Mouse (Mus musculus) lung, adult 2 months (tissue): ENCODE results near the gene Exoc6. TPM values are rescaled to one million over a fixed set of nuclear protein-coding genes. Genes with fewer than 3 reads are reported as not detected.

Experiments
- DNase-seq: peaks from one replicate; pipeline ENCODE4 v3.0.0; 2022
- H3K4me1 ChIP-seq: fragments of 200-500 bp; 2 replicates; pipeline ENCODE4 v1.6.1; 2011; ENCODE audit warnings: low read length; ENCODE audit not compliant: control insufficient read depth, insufficient read depth
- H3K4me3 ChIP-seq: fragments of 200-500 bp; replicated peaks from 2 replicates; pipeline ENCODE3; 2011; ENCODE audit warnings: low read depth, mild to moderate bottlenecking, control low read depth, low read length; ENCODE audit errors: extremely low read depth
- CTCF ChIP-seq: fragments of 200-500 bp; IDR thresholded peaks from 2 replicates; pipeline ENCODE4 v1.5.1; 2011; ENCODE audit warnings: mild to moderate bottlenecking, low read length, control low read depth; ENCODE audit not compliant: insufficient read depth
- POLR2A ChIP-seq: fragments of 200-500 bp; IDR thresholded peaks from 2 replicates; pipeline ENCODE4 v1.6.1; 2011; ENCODE audit warnings: low read depth, mild to moderate bottlenecking, control low read depth, low read length, borderline replicate concordance; ENCODE audit errors: extremely low read depth
- WGBS: fragments of 180-500 bp; shearing (Covaris S2); methylation state at CpG from one replicate; pipeline ENCODE4 v1.1.7; 2018; 5-methylcytosine and 5-hydroxymethylcytosine counted together
- polyA plus RNA-seq: library from polyadenylated mRNA; depleted of rRNA; stranded (reverse); fragments of >200 nt; gene quantifications from 2 replicates; pipeline ENCODE4 v1.2.3, GENCODE M21; 2012

Gene Exoc6
- polyA plus RNA-seq, 1 experiment, result 10.1 TPM

DNA sequence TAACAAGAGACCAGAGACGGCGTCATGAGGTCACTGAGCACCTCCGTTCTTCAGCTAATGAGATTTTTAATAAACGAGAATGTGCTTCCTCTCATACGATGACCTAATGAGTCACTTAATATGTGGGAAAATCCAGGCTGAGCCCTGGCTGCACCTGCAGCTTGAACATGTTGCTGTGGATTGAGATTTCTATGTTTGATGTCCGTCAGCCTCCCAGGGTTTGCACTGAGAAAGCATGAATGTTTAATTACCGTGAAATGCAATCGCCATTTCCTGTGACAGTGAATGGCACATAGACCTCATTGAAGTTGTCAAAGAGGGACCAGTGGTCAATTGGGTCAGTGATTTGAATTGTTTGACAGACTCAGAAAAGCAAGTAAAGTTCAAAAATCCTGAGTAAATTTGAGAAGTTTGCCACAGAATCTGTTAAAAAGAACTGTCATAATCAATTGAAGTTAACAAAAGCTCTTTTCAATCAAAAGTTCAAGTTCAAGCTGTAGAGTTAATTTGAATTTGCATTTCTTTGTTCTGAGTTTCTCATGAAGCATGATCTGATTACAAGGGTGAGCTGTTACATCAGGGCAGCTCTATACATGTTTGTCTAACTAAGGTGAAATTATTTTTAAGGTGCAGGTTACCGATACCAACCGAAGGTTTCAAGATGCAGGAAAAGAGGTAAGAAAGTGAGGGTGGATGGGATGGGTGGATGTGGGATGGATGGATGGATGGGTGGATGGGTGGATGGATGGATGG lies 20.9 kb downstream of the Exoc6 start:
- WGBS, result 85% methylated on average over 10 of the region's 10 CpGs
- H3K4me1 ChIP-seq, result no peaks in the 10 kb centered on the region
- H3K4me3 ChIP-seq, result no peak overlapping the region
- no peak for TF ChIP-seq POLR2A
- no peak for TF ChIP-seq CTCF
- no peak for DNase-seq

- DNase-seq, result no peak
- TF ChIP-seq CTCF (no peak), POLR2A (no peak)
- Histone ChIP-seq H3K4me3 (no peak overlapping the region), H3K4me1 (no peaks in the 10 kb centered on the region)
- WGBS, result 64% methylated on average over 5 of the region's 5 CpGs
Measured at GRCm38 (mm10) chr19:37574802-37575201, 24.6 kb downstream of the Exoc6 start.

DNA sequence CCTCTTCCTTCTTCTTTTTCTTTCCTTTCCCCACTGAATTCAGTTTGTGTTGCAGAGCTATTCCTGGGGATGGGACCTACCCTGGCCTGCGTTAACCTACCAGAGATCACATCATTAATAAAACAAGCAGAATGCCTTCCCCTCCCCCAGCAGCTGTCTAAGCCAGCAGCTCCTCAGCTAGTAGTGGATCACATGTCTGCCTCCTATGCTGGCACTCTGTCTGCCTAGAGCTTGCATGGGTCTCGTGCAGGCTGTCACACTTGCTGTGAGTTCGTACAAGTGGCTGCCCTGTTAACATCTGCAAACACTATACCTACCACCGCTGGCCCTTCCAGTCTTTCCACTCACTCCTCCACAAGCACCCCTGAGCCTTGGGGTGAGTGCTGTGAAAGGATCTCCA lies 29.4 kb downstream of the Exoc6 start:
- WGBS, result 56% methylated on average over 4 of the region's 4 CpGs
- TF ChIP-seq CTCF (no peak), POLR2A (no peak)
- no peak for DNase-seq

GRCm38 (mm10) chr19:37580438-37580837 lies 30.2 kb downstream of the Exoc6 start:
- 83% methylated on average over 6 of the region's 6 CpGs for WGBS
- TF ChIP-seq CTCF (no peak), POLR2A (no peak)
- no peaks in the 10 kb centered on the region for H3K4me1 ChIP-seq
- no peak overlapping the region for H3K4me3 ChIP-seq
- no peak for DNase-seq

More for the DNA sequence above, 29.4 kb downstream of the Exoc6 start:
- H3K4me1 ChIP-seq, result no peaks in the 10 kb centered on the region
- no peak overlapping the region for H3K4me3 ChIP-seq

DNA sequence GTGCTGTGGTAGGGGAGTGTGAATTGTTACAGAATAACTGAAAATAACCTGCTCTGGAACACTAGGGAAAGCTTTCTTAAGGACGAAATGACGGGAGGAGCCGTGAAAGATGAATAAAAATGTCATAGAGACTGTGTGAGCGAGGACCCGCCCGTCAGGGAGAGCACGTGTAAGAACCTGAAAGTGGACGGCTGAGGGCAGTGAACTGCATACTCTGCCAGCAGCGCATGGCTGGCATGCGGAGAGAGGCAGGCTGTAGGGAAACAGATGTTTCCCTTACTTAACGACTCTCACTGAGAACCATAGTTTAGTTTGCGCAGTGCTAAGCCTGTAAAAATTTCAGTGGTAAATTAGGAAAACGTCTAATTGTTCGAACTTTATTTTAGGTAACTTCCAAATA lies 35.0 kb downstream of the Exoc6 start:
- no peak for DNase-seq
- no peaks in the 10 kb centered on the region for H3K4me1 ChIP-seq
- no peak for TF ChIP-seq CTCF
- no peak for TF ChIP-seq POLR2A
- 17% methylated on average over 14 of the region's 14 CpGs for WGBS
- no peak overlapping the region for H3K4me3 ChIP-seq

GRCm38 (mm10) chr19:37585684-37586083 lies 35.5 kb downstream of the Exoc6 start:
- H3K4me3 ChIP-seq, result no peak overlapping the region
- TF ChIP-seq POLR2A, result no peak
- no peak for TF ChIP-seq CTCF
- DNase-seq, result no peak
- H3K4me1 ChIP-seq, result no peaks in the 10 kb centered on the region
- WGBS, result 31% methylated on average over 8 of the region's 8 CpGs

- TF ChIP-seq POLR2A (no peak), CTCF (no peak)
- Histone ChIP-seq H3K4me3 (no peak overlapping the region), H3K4me1 (no peaks in the 10 kb centered on the region)
- 86% methylated on average over 7 of the region's 7 CpGs for WGBS
- no peak for DNase-seq
Measured at GRCm38 (mm10) chr19:37590544-37590943, 40.3 kb downstream of the Exoc6 start.

DNA sequence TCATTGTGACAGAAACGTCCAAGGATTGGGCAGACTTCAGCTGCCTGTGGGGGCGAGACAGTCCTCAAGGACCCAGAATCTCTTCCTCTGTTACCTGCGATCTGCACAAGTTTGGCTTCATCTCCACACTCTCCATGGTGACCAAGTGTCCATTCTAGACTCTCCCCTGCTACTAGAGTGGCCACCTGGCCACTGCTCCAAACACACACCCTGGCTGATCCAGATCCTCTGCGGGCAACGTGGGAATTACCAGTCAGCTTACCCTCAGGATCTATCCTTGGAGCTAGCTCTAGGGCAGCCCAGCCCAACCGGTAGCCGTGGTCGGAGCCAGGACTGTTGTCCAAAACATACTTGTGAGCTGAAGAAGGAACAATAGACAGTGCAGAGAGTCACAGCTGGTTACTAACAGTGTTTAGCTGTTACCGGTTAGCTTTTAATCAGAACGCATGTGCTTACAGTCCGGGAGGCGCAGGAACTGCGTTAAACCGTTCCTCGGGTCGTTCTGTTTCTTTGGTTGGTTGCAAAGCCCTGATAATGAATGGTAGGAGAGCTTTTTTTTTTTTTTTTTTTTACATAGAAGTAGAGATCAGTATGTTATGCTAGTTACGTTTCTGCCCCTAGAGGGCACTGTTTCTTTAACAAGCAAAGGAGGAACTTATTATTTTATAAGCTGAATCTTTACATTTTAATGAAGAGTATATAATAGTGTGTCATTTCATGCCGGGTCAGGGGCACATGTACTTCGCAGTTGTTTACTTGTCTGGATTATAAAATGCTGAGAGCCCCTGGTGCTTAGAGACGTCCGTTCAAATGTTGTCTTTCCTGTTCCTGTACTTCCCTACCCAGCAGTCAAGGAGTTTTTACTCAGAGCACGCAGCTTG lies 52.0 kb downstream of the Exoc6 start:
- peaks cover 3% of the 10 kb centered on the region; the same call in 1 of the 2 replicates for H3K4me1 ChIP-seq
- no peak overlapping the region for H3K4me3 ChIP-seq
- peak; percentile 29 for DNase-seq
- 31% methylated on average over 22 of the region's 22 CpGs for WGBS
- TF ChIP-seq CTCF (0 out of 2 replicates have a peak, but pooled peaks have one; percentile 8), POLR2A (no peak)

DNA sequence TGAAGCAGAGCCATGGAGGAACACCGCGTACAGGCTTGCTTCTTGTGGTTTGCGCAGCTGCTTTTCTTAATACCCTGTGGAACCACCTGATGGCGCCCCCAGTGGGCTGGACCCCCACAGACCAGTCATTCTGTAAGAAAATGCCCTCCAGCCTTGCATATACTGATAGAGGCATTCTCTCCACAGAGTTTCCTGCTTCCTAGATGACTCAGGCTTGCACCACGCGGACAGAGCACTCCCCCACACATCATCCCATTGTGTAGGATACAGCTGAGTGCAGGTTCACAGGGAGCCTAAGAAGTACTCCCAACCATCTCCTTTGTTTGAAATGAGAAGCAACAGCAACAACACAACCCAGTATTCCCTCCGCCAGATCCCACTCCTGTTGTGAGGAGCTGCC lies 59.8 kb downstream of the Exoc6 start:
- no peak for DNase-seq
- 80% methylated on average over 7 of the region's 7 CpGs for WGBS
- Histone ChIP-seq H3K4me1 (no peaks in the 10 kb centered on the region), H3K4me3 (no peak overlapping the region)
- TF ChIP-seq POLR2A (no peak), CTCF (no peak)

DNA sequence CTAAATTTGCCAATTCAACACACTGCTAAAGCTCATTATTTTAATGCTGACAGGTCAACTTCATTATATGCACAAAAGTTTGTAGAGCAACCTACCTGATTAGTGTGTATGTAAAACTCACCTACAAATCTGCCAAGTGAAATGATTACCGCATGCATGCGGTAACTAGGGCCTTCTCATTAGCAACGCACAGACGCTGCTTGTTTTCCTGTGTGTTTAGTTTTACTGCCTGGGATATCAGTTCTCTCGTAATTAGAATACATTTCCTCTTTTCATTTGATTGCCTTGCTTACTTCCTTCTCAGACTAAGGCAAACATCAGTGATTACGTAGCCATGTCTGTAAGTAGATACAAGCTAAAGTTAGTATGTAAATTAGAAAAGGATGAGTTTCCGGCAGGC lies 62.7 kb downstream of the Exoc6 start:
- no peak for TF ChIP-seq CTCF
- TF ChIP-seq POLR2A, result no peak
- Histone ChIP-seq H3K4me3 (no peak overlapping the region), H3K4me1 (no peaks in the 10 kb centered on the region)
- WGBS, result 73% methylated on average over 7 of the region's 7 CpGs
- DNase-seq, result no peak
